Mouse (Mus musculus) layer of hippocampus, postnatal 10 days (tissue): ENCODE measurements around the gene Scimp. TPM values are rescaled to one million over a fixed set of nuclear protein-coding genes. Genes with fewer than 3 reads are reported as not detected.

Source experiments
- DNase-seq, 2 experiments: peaks; one replicate each; pipeline ENCODE4 v3.0.0; 2021; ENCODE audit warnings: low spot score in 2 of 2
- long read RNA-seq: library from polyadenylated mRNA; stranded (forward); transcript quantifications from one replicate; pipeline ENCODE4 v2.0.0, GENCODE M21; 2023
- total RNA-seq, 2 experiments: library from RNA; stranded (reverse); gene quantifications; 2 replicates each; pipeline ENCODE4 v1.2.3; 2021

Gene Scimp
- total RNA-seq: not detected
- long read RNA-seq: 0 reads

- no peak for DNase-seq
Observed at GRCm38 (mm10) chr11:70812365-70812764, at the start of gene Scimp. Scimp (minus strand) TSS chr11:70812586.

GRCm38 (mm10) chr11:70860371-70860770 is 48.0 kb upstream of the Scimp start:
- DNase-seq: no peak

GRCm38 (mm10) chr11:70846029-70846428 is 33.6 kb upstream of the Scimp start:
- no peak for DNase-seq

- DNase-seq: no peak
Observed at GRCm38 (mm10) chr11:70845457-70845978, 33.1 kb upstream of the Scimp start.

GRCm38 (mm10) chr11:70844559-70845456 is 32.4 kb upstream of the Scimp start, which contains the start of gene Rabep1:
Rabep1 (plus strand) TSS chr11:70844778.
- peak; percentile 95 to 98 for DNase-seq

GRCm38 (mm10) chr11:70843701-70844551 is 31.5 kb upstream of the Scimp start:
- peak in 1 of 2 experiments; percentile 23 for DNase-seq

- DNase-seq: no peak
Observed at GRCm38 (mm10) chr11:70842983-70843382, 30.6 kb upstream of the Scimp start.

- DNase-seq: no peak
Observed at GRCm38 (mm10) chr11:70838610-70839009, 26.2 kb upstream of the Scimp start.

GRCm38 (mm10) chr11:70837031-70837430 is 24.6 kb upstream of the Scimp start:
- DNase-seq: no peak

GRCm38 (mm10) chr11:70835381-70835831 is 23.0 kb upstream of the Scimp start:
- no peak for DNase-seq

- no peak for DNase-seq
Observed at GRCm38 (mm10) chr11:70833831-70834230, 21.4 kb upstream of the Scimp start.

GRCm38 (mm10) chr11:70833408-70833807 is 21.0 kb upstream of the Scimp start:
- no peak for DNase-seq

- DNase-seq: no peak
Observed at GRCm38 (mm10) chr11:70831201-70831600, 18.8 kb upstream of the Scimp start.

- DNase-seq: no peak
Observed at GRCm38 (mm10) chr11:70828975-70829615, 16.7 kb upstream of the Scimp start.

GRCm38 (mm10) chr11:70826207-70826606 is 13.8 kb upstream of the Scimp start:
- DNase-seq: no peak

GRCm38 (mm10) chr11:70821728-70822591 is 9.6 kb upstream of the Scimp start:
- DNase-seq: no peak

GRCm38 (mm10) chr11:70820120-70820519 is 7.7 kb upstream of the Scimp start:
- no peak for DNase-seq

- no peak for DNase-seq
Observed at GRCm38 (mm10) chr11:70816770-70817169, 4.4 kb upstream of the Scimp start.

- DNase-seq: peak; percentile 64 to 74
Observed at GRCm38 (mm10) chr11:70815498-70816078, 3.2 kb upstream of the Scimp start.

GRCm38 (mm10) chr11:70815071-70815470 is 2.7 kb upstream of the Scimp start:
- no peak for DNase-seq
